ENCODE assay signal across 28 mouse cellular contexts in genomic region chr16:85985841-85986240, GRCm38 (mm10).
A peak's percentile ranks its signal among the peaks of the same experiment; 100 is the strongest.
DNase-seq lines count a peak whose midpoint lies in the region; ATAC-seq and TF ChIP-seq lines count a peak whose summit lies in the region.
"Had no signal": no experiment of that assay in that cellular context is flagged by ENCODE, and none has a peak within 500 bp of the region (broad histone marks: within the 10 kb centered on the region; RNA-seq: fewer than 3 reads in every experiment).

No protein-coding gene starts in this region.

- H3K4me1 ChIP-seq in embryonic facial prominence, embryonic 14.5 days (ENCODE audit: control insufficient read depth, insufficient read depth, low read length) = no peaks in the 10 kb centered on the region
- H3K4me1 ChIP-seq in embryonic facial prominence, embryonic 10.5 days = 0 out of 2 replicates have a peak, but pooled peaks cover 3% of the 10 kb centered on the region
- H3K4me1 ChIP-seq in liver, adult 2 months (ENCODE audit: control insufficient read depth, insufficient read depth, low read length) = no peaks in the 10 kb centered on the region
- no peaks in the 10 kb centered on the region for H3K4me1 ChIP-seq in liver, embryonic 11.5 days (replicated peaks; ENCODE audit: control insufficient read depth, insufficient read depth, low read length)
- H3K4me1 ChIP-seq in hindbrain, embryonic 10.5 days (replicated peaks) = no peaks in the 10 kb centered on the region
- H3K4me1 ChIP-seq: embryonic facial prominence, embryonic 12.5 days; embryonic facial prominence, embryonic 15.5 days; forebrain, embryonic 12.5 days had no signal

- H3K4me3 ChIP-seq in embryonic facial prominence, embryonic 14.5 days (ENCODE audit: low read depth, low read length) = no peak overlapping the region
- no peak overlapping the region for H3K4me3 ChIP-seq in embryonic facial prominence, embryonic 10.5 days
- H3K4me3 ChIP-seq in liver, adult 2 months (ENCODE audit: insufficient read depth, low read depth, low read length) = no peak overlapping the region
- no peak overlapping the region for H3K4me3 ChIP-seq in liver, embryonic 11.5 days (ENCODE audit: low read depth, low read length)
- H3K4me3 ChIP-seq in hindbrain, embryonic 10.5 days = no peak overlapping the region
- H3K4me3 ChIP-seq: embryonic facial prominence, embryonic 12.5 days; embryonic facial prominence, embryonic 15.5 days; erythroblast, embryonic 14.5 days; forebrain, embryonic 10.5 days; forebrain, embryonic 12.5 days had no signal

- H3K36me3 ChIP-seq in embryonic facial prominence, embryonic 14.5 days (ENCODE audit: control insufficient read depth, insufficient read depth, low read length) = no peaks in the 10 kb centered on the region
- H3K36me3 ChIP-seq in embryonic facial prominence, embryonic 10.5 days (replicated peaks) = no peaks in the 10 kb centered on the region
- H3K36me3 ChIP-seq in liver, adult 2 months (ENCODE audit: control insufficient read depth, insufficient read depth, low read length) = no peaks in the 10 kb centered on the region
- no peaks in the 10 kb centered on the region for H3K36me3 ChIP-seq in liver, embryonic 11.5 days (ENCODE audit: control insufficient read depth, insufficient read depth, low read length)
- H3K36me3 ChIP-seq in hindbrain, embryonic 10.5 days = no peaks in the 10 kb centered on the region
- H3K36me3 ChIP-seq: embryonic facial prominence, embryonic 12.5 days; embryonic facial prominence, embryonic 15.5 days; forebrain, embryonic 10.5 days; forebrain, embryonic 12.5 days; G1E had no signal

- ATAC-seq in embryonic facial prominence, embryonic 14.5 days (ENCODE audit: low read depth) = no peak
- ATAC-seq in liver, embryonic 11.5 days (replicated peaks; ENCODE audit: low FRiP score) = no peak
- ATAC-seq: CD4-positive, CD25-positive, alpha-beta regulatory T cell, adult 4 months; forebrain, embryonic 14.5 days; forebrain, embryonic 16.5 days had no signal

- no peak for TF ChIP-seq POLR2A in liver, adult 2 months (IDR thresholded peaks at IDR 0.05; ENCODE audit: extremely low read depth, insufficient read depth, low read length)

- no peaks in the 10 kb centered on the region for H3K27me3 ChIP-seq in embryonic facial prominence, embryonic 14.5 days (replicated peaks; ENCODE audit: control insufficient read depth, insufficient read depth, low read length)
- no peaks in the 10 kb centered on the region for H3K27me3 ChIP-seq in embryonic facial prominence, embryonic 10.5 days (replicated peaks; ENCODE audit: low read depth, poor library complexity, severe bottlenecking)
- H3K27me3 ChIP-seq in liver, adult 2 months (ENCODE audit: control insufficient read depth, insufficient read depth, low read length) = no peaks in the 10 kb centered on the region
- H3K27me3 ChIP-seq in liver, embryonic 11.5 days (replicated peaks; ENCODE audit: control insufficient read depth, insufficient read depth, low read length) = no peaks in the 10 kb centered on the region
- no peaks in the 10 kb centered on the region for H3K27me3 ChIP-seq in hindbrain, embryonic 10.5 days (ENCODE audit: insufficient read depth, poor library complexity, severe bottlenecking)
- H3K27me3 ChIP-seq: CH12.LX; embryonic facial prominence, embryonic 12.5 days; embryonic facial prominence, embryonic 15.5 days; forebrain, embryonic 12.5 days had no signal

- no peak overlapping the region for H3K27ac ChIP-seq in embryonic facial prominence, embryonic 14.5 days (replicated peaks; ENCODE audit: low read depth, low read length)
- H3K27ac ChIP-seq in embryonic facial prominence, embryonic 10.5 days (replicated peaks) = no peak overlapping the region
- no peak overlapping the region for H3K27ac ChIP-seq in liver, adult 2 months (replicated peaks; ENCODE audit: insufficient read depth, low read depth, low read length)
- H3K27ac ChIP-seq in liver, embryonic 11.5 days (ENCODE audit: low read depth, low read length) = no peak overlapping the region
- H3K27ac ChIP-seq in hindbrain, embryonic 10.5 days = no peak overlapping the region
- H3K27ac ChIP-seq: embryonic facial prominence, embryonic 12.5 days; embryonic facial prominence, embryonic 15.5 days; forebrain, embryonic 10.5 days; forebrain, embryonic 12.5 days had no signal

- 63% methylated on average over 2 of the region's 2 CpGs for WGBS in embryonic facial prominence, embryonic 14.5 days
- WGBS in embryonic facial prominence, embryonic 10.5 days = 80% methylated on average over 2 of the region's 2 CpGs
- 67% methylated on average over 2 of the region's 2 CpGs for WGBS in liver, adult 2 months
- WGBS in liver, embryonic 11.5 days = 74% methylated on average over 2 of the region's 2 CpGs
- WGBS in hindbrain, embryonic 10.5 days = 88% methylated on average over 2 of the region's 2 CpGs

- no peak for TF ChIP-seq CTCF in liver, adult 2 months (IDR thresholded peaks at IDR 0.05; ENCODE audit: low read depth, low read length)

- H3K9ac ChIP-seq in embryonic facial prominence, embryonic 14.5 days (ENCODE audit: low read depth, low read length) = no peak overlapping the region
- no peak overlapping the region for H3K9ac ChIP-seq in liver, adult 2 months (ENCODE audit: low read depth, low read length)
- H3K9ac ChIP-seq in liver, embryonic 11.5 days (ENCODE audit: low read depth, low read length) = no peak overlapping the region
- H3K9ac ChIP-seq: embryonic facial prominence, embryonic 12.5 days; embryonic facial prominence, embryonic 15.5 days; forebrain, embryonic 12.5 days had no signal

- no peaks in the 10 kb centered on the region for H3K79me2 ChIP-seq in liver, adult 2 months (ENCODE audit: control insufficient read depth, insufficient read depth, low read length)

- no peaks in the 10 kb centered on the region for H3K9me3 ChIP-seq in embryonic facial prominence, embryonic 14.5 days (ENCODE audit: control insufficient read depth, low read length)
- H3K9me3 ChIP-seq in embryonic facial prominence, embryonic 10.5 days = no peaks in the 10 kb centered on the region
- H3K9me3 ChIP-seq in liver, embryonic 11.5 days (ENCODE audit: control insufficient read depth, low read length) = no peaks in the 10 kb centered on the region
- H3K9me3 ChIP-seq in hindbrain, embryonic 10.5 days = no peaks in the 10 kb centered on the region
- H3K9me3 ChIP-seq: embryonic facial prominence, embryonic 12.5 days; embryonic facial prominence, embryonic 15.5 days; forebrain, embryonic 10.5 days; forebrain, embryonic 12.5 days; G1E had no signal

- no peak overlapping the region for H3K4me2 ChIP-seq in embryonic facial prominence, embryonic 14.5 days (ENCODE audit: low read depth, low read length)
- H3K4me2 ChIP-seq in liver, embryonic 11.5 days = no peak overlapping the region
- H3K4me2 ChIP-seq: embryonic facial prominence, embryonic 12.5 days; embryonic facial prominence, embryonic 15.5 days; forebrain, embryonic 12.5 days had no signal

- DNase-seq in embryonic facial prominence, embryonic 14.5 days (ENCODE audit: low spot score) = peak; percentile 56
- DNase-seq in embryonic facial prominence, embryonic 10.5 days (ENCODE audit: low spot score) = no peak
- DNase-seq in liver, adult 2 months (ENCODE audit: extremely low read depth, low read depth, low spot score) = peak; percentile 35
- no peak for DNase-seq in liver, embryonic 11.5 days (ENCODE audit: low spot score)
- DNase-seq in retina, embryonic 14.5 days (ENCODE audit: low spot score) = peak; percentile 55
- DNase-seq in layer of hippocampus, adult 9-11 months = no peak
- no peak for DNase-seq in hindbrain, embryonic 10.5 days (ENCODE audit: low spot score)
- DNase-seq: adrenal gland, adult 2 months; adrenal gland, postnatal 10 days; adrenal gland, postnatal 25 days; B cell, adult 2 months; cerebellum, adult 11 months; cerebellum, adult 18-20 months; cerebellum, adult 8-10 months; cerebellum, adult 9-11 months; cerebellum, postnatal 14 days; cerebellum, postnatal 36 days; embryo, embryonic 11 days had no signal

Comparison
In these comparisons a context has a peak if more than half of its experiments do, and no peak if none do; other contexts are left out.
1. DNase-seq: peak in embryonic facial prominence, embryonic 14.5 days (single experiment), liver, adult 2 months (single experiment) and retina, embryonic 14.5 days (single experiment); none in embryonic facial prominence, embryonic 10.5 days (single experiment), liver, embryonic 11.5 days (single experiment), layer of hippocampus, adult 9-11 months (single experiment) and hindbrain, embryonic 10.5 days (single experiment).